Mouse (Mus musculus): ENCODE results near the gene Pcid2. TPM values are rescaled to one million over a fixed set of nuclear protein-coding genes. Genes with fewer than 3 reads are reported as not detected.
A peak's percentile ranks its signal among the peaks of the same experiment; 100 is the strongest.

Pcid2 gene
- 35.9 and 40.7 TPM in 2 replicates for polyA plus RNA-seq (2012; rRNA removed)
- polyA plus RNA-seq (2014; fragmentation: Nextera tagmentation; extraction: Ambion mirVana): 34.8 and 39.2 TPM in 2 replicates

GRCm38 (mm10) chr8:13105087-13105881 is at the start of gene Pcid2, which contains the start of gene Cul4a:
Pcid2 (minus strand) TSS chr8:13105459.
Cul4a (plus strand) TSS chr8:13105621.
- 1% methylated on average over 70 of the region's 87 CpGs for WGBS
- Histone ChIP-seq H3K9me3 (ENCODE audit: control insufficient read depth, low read length) (no peaks in the 10 kb centered on the region), H3K27ac (replicated peaks; ENCODE audit: low read depth, low read length) (peak within 1 kb of the TSS; percentile 92), H3K4me1 (ENCODE audit: control insufficient read depth, insufficient read depth, low read length) (peaks cover 14% of the 10 kb centered on the region), H3K9ac (ENCODE audit: low read depth, low read length, severe bottlenecking) (peak within 1 kb of the TSS; percentile 96), H3K4me2 (replicated peaks; ENCODE audit: low read depth, low read length, severe bottlenecking) (peak within 1 kb of the TSS; percentile 86), H3K36me3 (ENCODE audit: control insufficient read depth, insufficient read depth, low read length) (peaks cover 9% of the 10 kb centered on the region), H3K4me3 (replicated peaks; ENCODE audit: low read length) (peak within 1 kb of the TSS; percentile 96), H3K27me3 (ENCODE audit: control insufficient read depth, insufficient read depth, low read length) (no peaks in the 10 kb centered on the region)
- peak; percentile 97 for DNase-seq (ENCODE audit: low spot score)
- peak; percentile 93 for ATAC-seq (ENCODE audit: low FRiP score, low read depth)
- TF ChIP-seq POLR2A (IDR thresholded peaks at IDR 0.05; ENCODE audit: borderline replicate concordance, extremely low read depth, insufficient read depth, insufficient read length): peak; percentile 86; the same call in 1 of the 2 replicates

DNA sequence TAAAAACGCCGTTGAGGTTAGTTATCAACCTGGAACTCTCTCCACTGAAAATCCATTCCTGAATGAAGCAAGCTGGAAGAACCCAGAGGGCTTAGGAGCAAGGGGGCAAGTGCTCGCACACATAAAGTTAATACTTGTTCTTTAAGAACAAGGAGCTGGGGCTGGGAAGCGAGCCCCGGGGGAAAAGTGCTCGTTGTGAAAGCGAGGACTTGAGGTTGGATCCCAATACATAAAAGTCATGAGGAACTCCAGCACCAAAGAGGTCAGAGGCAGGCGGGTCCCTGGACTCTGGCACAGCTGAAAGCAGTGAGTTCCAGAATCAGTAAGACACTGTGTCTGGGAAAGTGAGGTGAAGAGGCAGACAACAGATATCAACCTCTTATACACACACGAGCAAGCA is 48.8 kb upstream of the Pcid2 start:
- no peak for DNase-seq (ENCODE audit: low spot score)
- WGBS: 66% methylated on average over 9 of the region's 9 CpGs
- peaks cover 14% of the 10 kb centered on the region for H3K36me3 ChIP-seq (ENCODE audit: control insufficient read depth, insufficient read depth, low read length)

GRCm38 (mm10) chr8:13150929-13151328 is 45.7 kb upstream of the Pcid2 start:
- Histone ChIP-seq H3K27ac (replicated peaks; ENCODE audit: low read depth, low read length) (no peak overlapping the region), H3K4me3 (replicated peaks; ENCODE audit: low read length) (no peak overlapping the region), H3K27me3 (ENCODE audit: control insufficient read depth, insufficient read depth, low read length) (no peaks in the 10 kb centered on the region), H3K4me2 (replicated peaks; ENCODE audit: low read depth, low read length, severe bottlenecking) (no peak overlapping the region), H3K9ac (ENCODE audit: low read depth, low read length, severe bottlenecking) (no peak overlapping the region), H3K4me1 (ENCODE audit: control insufficient read depth, insufficient read depth, low read length) (no peaks in the 10 kb centered on the region), H3K36me3 (ENCODE audit: control insufficient read depth, insufficient read depth, low read length) (peaks cover 42% of the 10 kb centered on the region), H3K9me3 (ENCODE audit: control insufficient read depth, low read length) (no peaks in the 10 kb centered on the region)
- no peak for TF ChIP-seq POLR2A (IDR thresholded peaks at IDR 0.05; ENCODE audit: borderline replicate concordance, extremely low read depth, insufficient read depth, insufficient read length)
- ATAC-seq (ENCODE audit: low FRiP score, low read depth): no peak
- 87% methylated on average over 2 of the region's 2 CpGs for WGBS
- DNase-seq (ENCODE audit: low spot score): no peak

More for the DNA sequence above, 48.8 kb upstream of the Pcid2 start:
- no peak overlapping the region for H3K9ac ChIP-seq (ENCODE audit: low read depth, low read length, severe bottlenecking)
- ATAC-seq (ENCODE audit: low FRiP score, low read depth): no peak
- no peak overlapping the region for H3K4me3 ChIP-seq (replicated peaks; ENCODE audit: low read length)
- no peaks in the 10 kb centered on the region for H3K27me3 ChIP-seq (ENCODE audit: control insufficient read depth, insufficient read depth, low read length)
- H3K27ac ChIP-seq (replicated peaks; ENCODE audit: low read depth, low read length): no peak overlapping the region
- H3K9me3 ChIP-seq (ENCODE audit: control insufficient read depth, low read length): no peaks in the 10 kb centered on the region
- 0 out of 2 replicates have a peak, but pooled peaks cover 4% of the 10 kb centered on the region for H3K4me1 ChIP-seq (ENCODE audit: control insufficient read depth, insufficient read depth, low read length)
- H3K4me2 ChIP-seq (replicated peaks; ENCODE audit: low read depth, low read length, severe bottlenecking): no peak overlapping the region
- TF ChIP-seq POLR2A (IDR thresholded peaks at IDR 0.05; ENCODE audit: borderline replicate concordance, extremely low read depth, insufficient read depth, insufficient read length): no peak

DNA sequence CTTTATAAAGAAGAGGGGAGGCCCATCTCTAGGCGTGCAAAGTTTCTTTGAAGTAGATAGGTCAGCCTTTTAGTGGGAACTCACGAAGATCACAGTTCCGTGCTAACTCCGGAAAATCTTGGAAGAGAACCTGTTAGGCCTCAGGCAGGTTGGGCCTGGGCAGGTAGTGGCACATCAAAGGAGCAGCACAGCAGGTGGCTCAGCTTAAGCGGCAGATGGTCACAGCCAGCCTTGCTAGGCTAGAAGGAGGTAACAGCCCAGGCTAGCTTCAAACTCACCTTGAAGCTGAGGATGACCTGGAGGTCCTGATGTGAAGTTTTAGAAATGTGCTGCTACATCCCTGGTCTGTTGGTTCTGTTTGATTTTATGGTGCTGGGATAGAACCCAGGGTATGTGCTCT is 44.6 kb upstream of the Pcid2 start:
- H3K4me2 ChIP-seq (replicated peaks; ENCODE audit: low read depth, low read length, severe bottlenecking): no peak overlapping the region
- DNase-seq (ENCODE audit: low spot score) (no peak), ATAC-seq (ENCODE audit: low FRiP score, low read depth) (no peak)
- no peak overlapping the region for H3K4me3 ChIP-seq (replicated peaks; ENCODE audit: low read length)
- no peak for TF ChIP-seq POLR2A (IDR thresholded peaks at IDR 0.05; ENCODE audit: borderline replicate concordance, extremely low read depth, insufficient read depth, insufficient read length)
- no peaks in the 10 kb centered on the region for H3K4me1 ChIP-seq (ENCODE audit: control insufficient read depth, insufficient read depth, low read length)
- no peaks in the 10 kb centered on the region for H3K9me3 ChIP-seq (ENCODE audit: control insufficient read depth, low read length)
- H3K9ac ChIP-seq (ENCODE audit: low read depth, low read length, severe bottlenecking): no peak overlapping the region
- H3K27ac ChIP-seq (replicated peaks; ENCODE audit: low read depth, low read length): no peak overlapping the region
- peaks cover 52% of the 10 kb centered on the region for H3K36me3 ChIP-seq (ENCODE audit: control insufficient read depth, insufficient read depth, low read length)
- 51% methylated on average over 5 of the region's 5 CpGs for WGBS
- no peaks in the 10 kb centered on the region for H3K27me3 ChIP-seq (ENCODE audit: control insufficient read depth, insufficient read depth, low read length)

- 95% methylated on average over 2 of the region's 2 CpGs for WGBS
Observed at GRCm38 (mm10) chr8:13149287-13149686, 44.0 kb upstream of the Pcid2 start.

More at GRCm38 (mm10) chr8:13149287-13149686, 44.0 kb upstream of the Pcid2 start:
- TF ChIP-seq POLR2A (IDR thresholded peaks at IDR 0.05; ENCODE audit: borderline replicate concordance, extremely low read depth, insufficient read depth, insufficient read length): no peak
- Histone ChIP-seq H3K36me3 (ENCODE audit: control insufficient read depth, insufficient read depth, low read length) (peaks cover 58% of the 10 kb centered on the region), H3K27me3 (ENCODE audit: control insufficient read depth, insufficient read depth, low read length) (no peaks in the 10 kb centered on the region), H3K9ac (ENCODE audit: low read depth, low read length, severe bottlenecking) (no peak overlapping the region), H3K9me3 (ENCODE audit: control insufficient read depth, low read length) (no peaks in the 10 kb centered on the region), H3K4me3 (replicated peaks; ENCODE audit: low read length) (no peak overlapping the region), H3K27ac (replicated peaks; ENCODE audit: low read depth, low read length) (no peak overlapping the region), H3K4me2 (replicated peaks; ENCODE audit: low read depth, low read length, severe bottlenecking) (no peak overlapping the region), H3K4me1 (ENCODE audit: control insufficient read depth, insufficient read depth, low read length) (no peaks in the 10 kb centered on the region)
- ATAC-seq (ENCODE audit: low FRiP score, low read depth): no peak
- DNase-seq (ENCODE audit: low spot score): no peak
